Mouse (Mus musculus) spleen, embryonic (tissue): ENCODE data around the gene Rbms3.

Experiments
- CTCF ChIA-PET: fragments of 350-600 bp; sonication (Branson Sonifier 250); formaldehyde crosslinking; loops from one replicate; lab custom pipeline; 2022; lab: Charles Lee

The Rbms3 gene

GRCm38 (mm10) chr9:117484396-117484795, 145.3 kb downstream of the Rbms3 start:
- CTCF ChIA-PET: no interaction called here

GRCm38 (mm10) chr9:117476753-117477152, 153.0 kb downstream of the Rbms3 start:
- CTCF ChIA-PET: no interaction called here

GRCm38 (mm10) chr9:117452816-117453215, 176.9 kb downstream of the Rbms3 start:
- CTCF ChIA-PET: no interaction called here

GRCm38 (mm10) chr9:117442611-117443010, 187.1 kb downstream of the Rbms3 start:
- CTCF ChIA-PET: interaction anchor here (0.6 kb wide), 1 partner anchor 307 kb away, joined by 4 read pairs; no protein-coding TSS in a partner anchor

GRCm38 (mm10) chr9:117435856-117436255, 193.9 kb downstream of the Rbms3 start:
- CTCF ChIA-PET: no interaction called here

DNA sequence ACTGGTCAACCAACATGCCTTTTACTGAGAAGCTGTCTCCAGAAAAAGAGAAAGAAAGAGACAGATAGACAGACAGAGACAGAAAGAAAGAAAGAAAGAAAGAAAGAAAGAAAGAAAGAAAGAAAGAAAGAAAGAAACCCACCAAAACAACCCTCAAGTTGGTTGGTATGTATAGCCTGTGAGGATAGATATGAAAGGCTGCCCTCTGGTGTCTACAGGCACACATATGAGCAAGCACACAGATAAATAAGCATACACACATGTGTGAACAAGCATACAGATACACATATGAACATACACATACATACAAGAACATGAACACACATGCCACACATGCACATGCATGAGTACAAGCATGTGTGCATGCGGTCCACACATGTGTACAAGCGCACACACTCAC, 199.0 kb downstream of the Rbms3 start:
- CTCF ChIA-PET: no interaction called here

GRCm38 (mm10) chr9:117429217-117430105, 200.3 kb downstream of the Rbms3 start:
- CTCF ChIA-PET: no interaction called here

- CTCF ChIA-PET: no interaction called here
These were observed 206.5 kb downstream of the Rbms3 start for GRCm38 (mm10) chr9:117423259-117423658.

DNA sequence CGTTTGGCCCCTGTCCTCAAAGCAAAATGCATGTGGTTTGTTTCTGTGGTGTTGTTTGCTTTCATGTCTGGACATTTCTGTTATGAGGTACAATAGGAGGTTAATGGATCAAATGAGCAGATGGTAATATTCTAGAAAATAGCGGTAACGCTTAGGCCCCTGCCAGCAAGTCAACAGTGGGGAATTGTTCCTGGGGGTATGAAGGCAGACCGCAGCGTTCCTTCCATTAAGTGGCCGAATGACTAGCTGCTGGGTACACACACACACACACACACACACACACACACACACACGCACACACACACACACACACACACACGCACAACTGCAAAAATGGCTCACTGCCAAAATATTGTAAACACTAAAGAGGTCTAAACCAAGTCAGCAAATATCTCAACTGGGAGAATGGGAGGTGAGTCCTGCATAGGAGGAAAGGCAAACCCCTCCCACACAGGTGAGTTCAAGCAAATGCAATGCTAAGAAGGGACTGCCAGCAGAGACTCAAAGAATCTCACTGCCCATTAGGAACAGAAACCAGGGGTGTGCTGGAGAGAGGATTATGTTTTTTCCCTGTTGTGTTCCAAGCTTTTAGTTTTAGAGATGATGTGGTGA, 209.7 kb downstream of the Rbms3 start:
- CTCF ChIA-PET: no interaction called here

DNA sequence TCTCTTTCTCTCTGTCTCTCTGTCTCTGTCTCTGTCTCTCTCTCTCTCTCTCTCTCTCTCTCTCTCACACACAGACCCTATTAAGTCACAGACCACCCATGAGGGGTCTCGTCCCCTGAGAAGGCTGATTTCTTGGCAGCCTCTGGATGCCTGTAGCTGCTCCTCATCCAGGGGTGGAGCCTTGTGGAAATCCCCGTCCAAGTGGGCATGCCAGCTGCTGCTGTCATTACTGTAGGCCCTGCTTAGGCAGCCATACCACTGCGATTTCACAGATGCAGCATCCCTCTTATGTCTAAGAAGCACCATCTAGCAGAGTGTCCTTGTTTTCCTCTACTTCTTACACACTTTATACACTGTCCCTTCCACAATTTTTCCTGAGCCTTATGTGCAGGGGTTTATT, 216.5 kb downstream of the Rbms3 start:
- CTCF ChIA-PET: no interaction called here

GRCm38 (mm10) chr9:117412584-117412983, 217.1 kb downstream of the Rbms3 start:
- CTCF ChIA-PET: no interaction called here

- CTCF ChIA-PET: no interaction called here
These were observed 225.1 kb downstream of the Rbms3 start for GRCm38 (mm10) chr9:117404621-117405020.

GRCm38 (mm10) chr9:117400262-117400671, 229.4 kb downstream of the Rbms3 start:
- CTCF ChIA-PET: no interaction called here

GRCm38 (mm10) chr9:117397071-117397470, 232.6 kb downstream of the Rbms3 start:
- CTCF ChIA-PET: no interaction called here

DNA sequence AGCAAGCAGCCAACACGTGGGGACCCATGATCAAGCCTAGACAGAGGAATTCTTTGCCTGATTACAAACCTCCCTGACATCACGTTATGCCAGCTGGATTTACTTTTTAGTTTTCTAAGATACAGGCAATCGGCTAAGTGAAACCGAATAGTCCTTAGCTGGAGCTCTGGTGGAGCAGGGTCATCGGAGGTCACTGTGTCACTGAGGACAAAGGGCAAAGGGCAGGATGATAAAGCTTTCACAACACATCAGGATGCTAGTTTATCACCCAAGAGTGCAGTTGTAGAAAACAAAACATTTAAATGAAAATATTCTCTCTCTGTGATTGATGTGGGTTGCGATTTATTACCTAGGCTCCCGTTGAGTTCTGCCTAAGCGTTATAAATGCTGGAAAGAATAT, 233.1 kb downstream of the Rbms3 start:
- CTCF ChIA-PET: no interaction called here

DNA sequence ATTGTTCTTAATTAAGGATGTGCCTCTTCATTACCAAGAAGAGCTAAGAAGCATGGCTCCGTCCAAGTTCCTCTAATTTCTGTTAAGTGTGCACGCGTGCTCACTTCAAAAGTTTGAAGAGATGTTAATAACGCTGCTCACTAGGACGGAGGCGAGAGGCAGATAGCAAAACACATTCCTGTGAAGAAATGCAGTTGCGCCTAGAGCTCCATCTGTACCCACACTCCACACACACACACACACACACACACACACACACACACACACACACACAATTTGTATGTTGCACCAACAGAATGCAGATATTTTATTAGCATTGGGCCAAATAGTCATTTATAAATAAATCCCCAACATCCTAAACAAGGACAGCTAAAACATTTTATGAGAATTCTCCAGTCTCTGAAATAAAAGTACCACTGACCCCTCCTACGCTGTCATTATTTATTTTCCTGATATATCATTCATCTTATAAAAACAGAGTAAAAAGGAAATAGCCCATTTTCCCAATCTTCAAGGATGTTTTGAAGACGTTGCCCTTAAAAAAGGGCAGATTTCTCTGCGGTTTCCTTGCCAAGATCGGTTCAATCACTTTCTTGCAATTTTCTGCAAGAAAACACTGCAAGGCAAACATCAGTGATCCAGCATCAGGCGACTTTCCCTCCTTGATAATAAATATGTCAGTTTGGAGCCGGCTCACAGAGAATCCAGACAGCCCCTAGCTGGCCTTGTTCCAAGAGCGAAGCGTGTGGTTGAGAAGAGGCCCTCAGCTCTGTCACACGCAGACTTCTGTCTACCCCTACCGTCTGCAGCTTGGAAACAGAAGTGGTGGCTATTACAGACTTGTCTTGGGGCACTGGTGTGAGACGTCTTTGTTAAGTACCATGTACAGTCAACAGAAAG, 235.8 kb downstream of the Rbms3 start:
- CTCF ChIA-PET: no interaction called here

DNA sequence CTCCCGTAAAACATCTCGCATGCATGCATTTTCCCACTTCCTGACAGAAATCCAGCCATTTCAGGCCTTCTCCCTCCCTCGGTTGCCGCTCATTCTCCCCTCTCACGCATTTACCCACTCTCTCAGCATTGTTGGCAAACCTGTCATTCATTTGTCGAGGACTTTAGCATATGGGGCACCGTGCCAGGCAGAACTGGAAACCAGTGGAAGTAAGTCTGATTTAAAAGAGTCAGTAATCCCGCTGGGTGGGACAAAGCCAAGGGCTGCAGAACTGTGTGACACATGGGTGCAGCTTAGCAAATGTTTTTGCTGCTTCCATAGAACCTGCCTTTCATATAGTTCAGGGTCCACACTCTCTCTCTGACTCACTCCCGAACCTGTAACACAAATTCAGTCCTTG, 241.7 kb downstream of the Rbms3 start:
- CTCF ChIA-PET: no interaction called here

GRCm38 (mm10) chr9:117380876-117381275, 248.8 kb downstream of the Rbms3 start:
- CTCF ChIA-PET: no interaction called here

DNA sequence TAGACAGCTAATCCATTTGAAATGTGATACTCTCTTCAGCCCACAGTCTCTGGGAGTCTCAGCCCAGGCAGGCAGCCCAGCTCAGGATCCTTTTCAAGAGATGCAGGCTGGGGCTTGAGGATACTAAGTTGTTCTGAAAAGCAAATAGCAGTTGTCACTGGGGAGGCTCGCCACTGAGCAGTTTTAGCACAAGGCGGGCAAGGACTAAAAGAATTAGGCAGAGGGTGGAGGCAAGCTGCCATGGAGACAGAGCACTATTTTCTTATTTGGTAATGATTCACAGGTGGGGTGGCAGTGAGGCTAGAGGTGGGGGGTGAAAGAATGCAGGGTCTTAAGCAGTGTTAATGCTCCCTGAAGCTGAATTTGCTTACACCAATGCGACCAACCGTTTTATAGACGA, 249.6 kb downstream of the Rbms3 start:
- CTCF ChIA-PET: no interaction called here

- CTCF ChIA-PET: no interaction called here
These were observed 250.2 kb downstream of the Rbms3 start for GRCm38 (mm10) chr9:117379448-117379983.

GRCm38 (mm10) chr9:117378131-117378890, 251.4 kb downstream of the Rbms3 start:
- CTCF ChIA-PET: no interaction called here
